Mouse (Mus musculus): ENCODE results near the gene Gm20431. TPM values are rescaled to one million over a fixed set of nuclear protein-coding genes. Genes with fewer than 3 reads are reported as not detected.

Gm20431 gene
- polyA plus RNA-seq, 1 experiment from 2014 or later = 4.9 TPM

DNA sequence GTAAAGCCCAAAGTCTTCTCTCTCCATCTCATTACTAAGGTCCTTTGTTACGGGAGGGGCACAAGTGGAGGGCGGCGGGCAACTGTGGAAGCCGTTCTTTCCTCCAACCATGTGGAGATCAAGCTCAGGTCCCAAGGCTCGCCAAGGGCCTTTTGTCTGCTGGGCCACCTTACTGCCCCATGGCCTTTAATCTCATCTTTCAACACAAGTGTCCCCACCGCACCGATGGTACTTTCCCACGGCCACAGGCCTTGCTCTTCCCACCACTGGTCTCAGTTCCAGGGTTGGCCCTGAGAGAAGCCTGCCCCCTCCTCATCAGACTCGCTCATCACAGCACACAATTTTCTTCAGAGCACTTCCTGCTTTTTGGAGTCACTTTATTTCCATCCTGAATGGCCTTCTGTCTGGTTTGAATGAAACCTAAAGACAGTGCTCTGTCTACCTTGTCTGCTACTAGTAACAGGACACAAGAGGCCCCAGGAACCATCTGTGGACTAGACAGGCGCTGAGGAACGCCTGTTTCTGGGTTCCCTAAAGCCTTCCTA is 31.6 kb downstream of the Gm20431 start:
- peaks cover 12% of the 10 kb centered on the region for H3K4me1 ChIP-seq (ENCODE audit: control insufficient read depth, insufficient read depth, low read length)
- peaks cover 5% of the 10 kb centered on the region for H3K36me3 ChIP-seq (ENCODE audit: control insufficient read depth, insufficient read depth, low read length)
- 83% methylated on average over 11 of the region's 11 CpGs for WGBS
- H3K27me3 ChIP-seq (ENCODE audit: control insufficient read depth, insufficient read depth, low read length) = no peaks in the 10 kb centered on the region
- H3K9ac ChIP-seq (ENCODE audit: low read length) = no peak overlapping the region; the same call in 1 of the 2 replicates
- peak overlapping the region; percentile 75; the same call in 1 of the 2 replicates for H3K4me2 ChIP-seq (ENCODE audit: low read depth, severe bottlenecking)
- 0 out of 2 replicates have a peak overlapping the region, but pooled peaks have one; percentile 3 for H3K27ac ChIP-seq (replicated peaks; ENCODE audit: low read depth, low read length)
- H3K4me3 ChIP-seq (ENCODE audit: low read depth, low read length) = 0 out of 2 replicates have a peak overlapping the region, but pooled peaks have one; percentile 98
- no peak for DNase-seq (ENCODE audit: low spot score)
- no peak for ATAC-seq (ENCODE audit: insufficient number of reproducible peaks, low FRiP score, low TSS enrichment, low read depth)
- no peaks in the 10 kb centered on the region; the same call in 1 of the 2 replicates for H3K9me3 ChIP-seq (ENCODE audit: control insufficient read depth, low read length)

DNA sequence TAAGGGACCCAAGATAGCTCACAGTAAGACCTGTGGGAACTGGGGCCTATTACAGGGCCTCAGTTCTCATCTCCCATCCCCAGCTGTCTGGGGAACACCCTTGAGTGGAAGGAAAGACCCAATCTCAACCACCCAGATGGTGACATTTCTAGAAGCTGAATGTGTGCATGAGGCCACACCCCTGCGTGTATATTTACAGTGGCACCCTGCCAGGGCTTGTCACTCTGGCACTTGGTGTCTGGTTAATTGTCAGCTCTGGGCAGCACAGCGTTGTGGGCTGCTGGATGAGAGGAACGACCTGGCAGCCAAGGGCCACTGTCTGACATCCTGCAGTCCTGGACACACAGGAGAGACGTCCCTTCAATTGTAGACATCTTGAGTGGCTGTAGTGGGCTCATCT is 32.4 kb downstream of the Gm20431 start:
- no peak for DNase-seq (ENCODE audit: low spot score)
- Histone ChIP-seq H3K36me3 (ENCODE audit: control insufficient read depth, insufficient read depth, low read length) (peaks cover 5% of the 10 kb centered on the region), H3K27me3 (ENCODE audit: control insufficient read depth, insufficient read depth, low read length) (no peaks in the 10 kb centered on the region), H3K4me3 (ENCODE audit: low read depth, low read length) (no peak overlapping the region), H3K4me2 (ENCODE audit: low read depth, severe bottlenecking) (no peak overlapping the region), H3K4me1 (ENCODE audit: control insufficient read depth, insufficient read depth, low read length) (peaks cover 12% of the 10 kb centered on the region), H3K27ac (replicated peaks; ENCODE audit: low read depth, low read length) (no peak overlapping the region), H3K9me3 (ENCODE audit: control insufficient read depth, low read length) (no peaks in the 10 kb centered on the region; the same call in 1 of the 2 replicates), H3K9ac (ENCODE audit: low read length) (no peak overlapping the region)
- ATAC-seq (ENCODE audit: insufficient number of reproducible peaks, low FRiP score, low TSS enrichment, low read depth) = no peak
- WGBS = 76% methylated on average over 4 of the region's 4 CpGs

DNA sequence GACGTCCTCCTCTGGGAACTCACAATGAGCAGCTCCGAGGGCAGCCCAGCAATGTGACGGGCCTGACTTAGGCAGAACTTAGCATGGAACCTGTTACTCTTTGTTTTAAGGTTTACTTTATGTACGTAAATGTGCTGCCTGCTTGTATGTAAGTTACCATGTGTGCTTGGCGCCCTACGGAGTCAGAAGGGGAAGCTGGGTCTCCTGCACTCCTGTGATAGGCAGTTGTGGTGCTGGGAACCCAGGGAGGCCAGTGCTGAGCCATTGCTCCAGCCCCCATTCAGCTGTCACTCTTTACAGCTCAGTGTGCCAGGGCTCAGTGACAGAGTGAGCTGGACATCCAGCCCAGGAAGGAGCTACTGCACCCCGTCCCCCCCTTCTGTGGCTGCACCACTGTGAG is 34.3 kb downstream of the Gm20431 start:
- H3K36me3 ChIP-seq (ENCODE audit: control insufficient read depth, insufficient read depth, low read length) = peaks cover 5% of the 10 kb centered on the region

DNA sequence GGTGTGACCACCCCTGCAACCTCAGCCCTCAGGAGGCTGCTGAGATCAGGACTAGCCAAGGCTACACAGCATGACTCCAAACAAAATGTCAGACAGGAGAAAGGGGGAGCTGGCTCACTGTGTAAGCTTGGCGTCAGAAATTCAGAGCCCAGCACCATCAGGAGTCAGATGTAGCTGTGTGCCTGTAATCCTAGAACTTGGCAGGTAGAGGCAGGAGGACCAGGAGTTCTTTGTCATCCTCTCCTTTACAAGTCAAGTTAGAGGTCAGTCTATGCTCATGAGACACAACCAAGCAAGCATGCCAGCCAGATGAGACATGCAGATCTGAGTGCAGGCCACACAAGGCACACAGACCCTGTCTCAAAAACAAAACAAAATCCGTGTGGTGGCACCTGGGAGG is 35.6 kb downstream of the Gm20431 start:
- Histone ChIP-seq H3K9ac (ENCODE audit: low read length) (no peak overlapping the region), H3K4me2 (ENCODE audit: low read depth, severe bottlenecking) (no peak overlapping the region), H3K4me3 (ENCODE audit: low read depth, low read length) (no peak overlapping the region), H3K27me3 (ENCODE audit: control insufficient read depth, insufficient read depth, low read length) (no peaks in the 10 kb centered on the region), H3K9me3 (ENCODE audit: control insufficient read depth, low read length) (no peaks in the 10 kb centered on the region; the same call in 1 of the 2 replicates), H3K36me3 (ENCODE audit: control insufficient read depth, insufficient read depth, low read length) (peaks cover 5% of the 10 kb centered on the region), H3K4me1 (ENCODE audit: control insufficient read depth, insufficient read depth, low read length) (peaks cover 6% of the 10 kb centered on the region), H3K27ac (replicated peaks; ENCODE audit: low read depth, low read length) (no peak overlapping the region)
- 48% methylated on average over 2 of the region's 2 CpGs for WGBS
- no peak for ATAC-seq (ENCODE audit: insufficient number of reproducible peaks, low FRiP score, low TSS enrichment, low read depth)
- no peak for DNase-seq (ENCODE audit: low spot score)

More for the DNA sequence above, 34.3 kb downstream of the Gm20431 start:
- WGBS = 90% methylated on average over 7 of the region's 7 CpGs
- no peak for ATAC-seq (ENCODE audit: insufficient number of reproducible peaks, low FRiP score, low TSS enrichment, low read depth)
- no peaks in the 10 kb centered on the region for H3K27me3 ChIP-seq (ENCODE audit: control insufficient read depth, insufficient read depth, low read length)
- no peak overlapping the region for H3K9ac ChIP-seq (ENCODE audit: low read length)
- peaks cover 8% of the 10 kb centered on the region for H3K4me1 ChIP-seq (ENCODE audit: control insufficient read depth, insufficient read depth, low read length)
- H3K9me3 ChIP-seq (ENCODE audit: control insufficient read depth, low read length) = no peaks in the 10 kb centered on the region; the same call in 1 of the 2 replicates
- H3K27ac ChIP-seq (replicated peaks; ENCODE audit: low read depth, low read length) = no peak overlapping the region
- H3K4me3 ChIP-seq (ENCODE audit: low read depth, low read length) = no peak overlapping the region
- H3K4me2 ChIP-seq (ENCODE audit: low read depth, severe bottlenecking) = no peak overlapping the region
- no peak for DNase-seq (ENCODE audit: low spot score)

DNA sequence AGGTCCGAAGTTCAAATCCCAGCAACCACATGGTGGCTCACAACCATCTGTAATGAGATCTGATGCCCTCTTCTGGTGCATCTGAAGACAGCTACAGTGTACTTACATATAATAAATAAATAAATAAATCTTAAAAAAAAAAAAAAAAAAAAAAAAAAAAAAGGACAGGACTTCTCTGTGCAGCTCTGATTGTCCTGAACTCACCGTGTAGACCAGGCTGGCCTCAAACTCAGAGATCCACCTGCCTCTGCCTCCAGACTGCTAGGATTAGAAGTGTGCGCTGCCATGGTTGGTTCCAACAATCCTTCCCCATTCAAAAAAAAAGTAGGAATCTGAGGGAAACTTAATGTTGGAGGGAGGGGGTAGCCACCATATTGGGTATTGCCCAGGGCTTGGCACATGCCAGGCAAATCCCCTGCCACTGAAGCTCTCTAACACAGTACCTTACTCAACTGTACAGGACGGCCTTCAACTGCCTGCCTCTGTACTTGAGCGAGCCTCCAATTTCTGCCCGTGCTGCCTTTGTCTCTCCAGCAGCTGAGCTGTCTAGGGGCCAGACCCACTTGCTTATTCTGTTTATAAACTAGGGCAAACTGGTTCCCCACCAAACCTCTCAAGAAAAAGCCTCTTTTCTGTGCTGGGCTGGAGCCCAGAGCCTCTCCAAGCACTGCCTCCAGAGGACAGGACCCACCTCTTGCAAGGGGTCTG is 36.8 kb downstream of the Gm20431 start:
- Histone ChIP-seq H3K36me3 (ENCODE audit: control insufficient read depth, insufficient read depth, low read length) (peaks cover 5% of the 10 kb centered on the region), H3K4me1 (ENCODE audit: control insufficient read depth, insufficient read depth, low read length) (no peaks in the 10 kb centered on the region), H3K27ac (replicated peaks; ENCODE audit: low read depth, low read length) (no peak overlapping the region), H3K4me2 (ENCODE audit: low read depth, severe bottlenecking) (no peak overlapping the region), H3K4me3 (ENCODE audit: low read depth, low read length) (no peak overlapping the region), H3K27me3 (ENCODE audit: control insufficient read depth, insufficient read depth, low read length) (no peaks in the 10 kb centered on the region), H3K9me3 (ENCODE audit: control insufficient read depth, low read length) (no peaks in the 10 kb centered on the region; the same call in 1 of the 2 replicates), H3K9ac (ENCODE audit: low read length) (no peak overlapping the region)
- WGBS = 98% methylated on average over 6 of the region's 6 CpGs
- DNase-seq (ENCODE audit: low spot score) = no peak
- no peak for ATAC-seq (ENCODE audit: insufficient number of reproducible peaks, low FRiP score, low TSS enrichment, low read depth)

DNA sequence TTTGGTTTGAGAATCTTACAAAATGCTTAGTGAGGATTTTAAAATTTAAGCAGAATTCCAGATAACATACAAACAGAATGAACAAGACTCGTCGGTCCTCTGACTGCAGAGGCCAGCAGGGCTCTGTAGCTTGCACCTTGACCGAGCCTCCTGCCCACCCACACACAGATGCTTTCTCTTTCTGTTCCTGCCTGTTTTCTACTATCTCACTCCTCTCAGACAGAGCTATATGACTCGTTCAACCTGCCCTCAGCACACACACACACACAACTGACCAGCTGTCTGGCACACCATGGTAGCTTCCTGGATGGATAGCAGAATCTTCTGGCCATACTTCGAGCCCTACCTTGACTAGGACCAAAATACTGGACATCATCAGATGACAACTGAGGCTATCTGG is 38.3 kb downstream of the Gm20431 start:
- Histone ChIP-seq H3K4me2 (ENCODE audit: low read depth, severe bottlenecking) (no peak overlapping the region), H3K4me1 (ENCODE audit: control insufficient read depth, insufficient read depth, low read length) (no peaks in the 10 kb centered on the region), H3K27me3 (ENCODE audit: control insufficient read depth, insufficient read depth, low read length) (no peaks in the 10 kb centered on the region), H3K9ac (ENCODE audit: low read length) (no peak overlapping the region), H3K4me3 (ENCODE audit: low read depth, low read length) (no peak overlapping the region), H3K9me3 (ENCODE audit: control insufficient read depth, low read length) (no peaks in the 10 kb centered on the region), H3K36me3 (ENCODE audit: control insufficient read depth, insufficient read depth, low read length) (peaks cover 5% of the 10 kb centered on the region), H3K27ac (replicated peaks; ENCODE audit: low read depth, low read length) (no peak overlapping the region)
- 82% methylated on average over 5 of the region's 5 CpGs for WGBS
- no peak for DNase-seq (ENCODE audit: low spot score)
- no peak for ATAC-seq (ENCODE audit: insufficient number of reproducible peaks, low FRiP score, low TSS enrichment, low read depth)

DNA sequence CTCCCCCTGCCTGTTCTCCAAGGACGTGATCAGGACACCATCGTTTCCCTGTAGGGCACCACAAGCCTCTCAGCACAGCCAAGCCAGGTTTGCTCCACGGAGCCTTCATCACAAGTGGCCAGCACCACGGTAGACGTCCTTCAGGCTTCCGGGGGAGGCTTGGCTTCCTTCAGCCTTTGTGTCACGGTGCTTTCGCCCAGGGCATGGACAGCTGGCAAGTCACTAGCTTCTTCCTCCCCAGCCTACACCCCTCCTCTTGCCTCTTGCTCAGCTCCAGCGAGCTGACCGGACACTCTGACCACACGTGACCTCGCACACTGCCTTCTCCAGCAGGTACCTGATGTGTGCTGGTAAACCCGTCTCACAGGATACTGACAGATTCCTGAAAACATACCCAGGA is 38.9 kb downstream of the Gm20431 start:
- no peaks in the 10 kb centered on the region for H3K4me1 ChIP-seq (ENCODE audit: control insufficient read depth, insufficient read depth, low read length)
- DNase-seq (ENCODE audit: low spot score) (no peak), ATAC-seq (ENCODE audit: insufficient number of reproducible peaks, low FRiP score, low TSS enrichment, low read depth) (no peak)
- H3K9ac ChIP-seq (ENCODE audit: low read length) = no peak overlapping the region
- H3K36me3 ChIP-seq (ENCODE audit: control insufficient read depth, insufficient read depth, low read length) = peaks cover 3% of the 10 kb centered on the region
- no peak overlapping the region for H3K27ac ChIP-seq (replicated peaks; ENCODE audit: low read depth, low read length)
- H3K9me3 ChIP-seq (ENCODE audit: control insufficient read depth, low read length) = no peaks in the 10 kb centered on the region
- no peaks in the 10 kb centered on the region for H3K27me3 ChIP-seq (ENCODE audit: control insufficient read depth, insufficient read depth, low read length)
- H3K4me2 ChIP-seq (ENCODE audit: low read depth, severe bottlenecking) = no peak overlapping the region
- no peak overlapping the region for H3K4me3 ChIP-seq (ENCODE audit: low read depth, low read length)
- 88% methylated on average over 13 of the region's 13 CpGs for WGBS

DNA sequence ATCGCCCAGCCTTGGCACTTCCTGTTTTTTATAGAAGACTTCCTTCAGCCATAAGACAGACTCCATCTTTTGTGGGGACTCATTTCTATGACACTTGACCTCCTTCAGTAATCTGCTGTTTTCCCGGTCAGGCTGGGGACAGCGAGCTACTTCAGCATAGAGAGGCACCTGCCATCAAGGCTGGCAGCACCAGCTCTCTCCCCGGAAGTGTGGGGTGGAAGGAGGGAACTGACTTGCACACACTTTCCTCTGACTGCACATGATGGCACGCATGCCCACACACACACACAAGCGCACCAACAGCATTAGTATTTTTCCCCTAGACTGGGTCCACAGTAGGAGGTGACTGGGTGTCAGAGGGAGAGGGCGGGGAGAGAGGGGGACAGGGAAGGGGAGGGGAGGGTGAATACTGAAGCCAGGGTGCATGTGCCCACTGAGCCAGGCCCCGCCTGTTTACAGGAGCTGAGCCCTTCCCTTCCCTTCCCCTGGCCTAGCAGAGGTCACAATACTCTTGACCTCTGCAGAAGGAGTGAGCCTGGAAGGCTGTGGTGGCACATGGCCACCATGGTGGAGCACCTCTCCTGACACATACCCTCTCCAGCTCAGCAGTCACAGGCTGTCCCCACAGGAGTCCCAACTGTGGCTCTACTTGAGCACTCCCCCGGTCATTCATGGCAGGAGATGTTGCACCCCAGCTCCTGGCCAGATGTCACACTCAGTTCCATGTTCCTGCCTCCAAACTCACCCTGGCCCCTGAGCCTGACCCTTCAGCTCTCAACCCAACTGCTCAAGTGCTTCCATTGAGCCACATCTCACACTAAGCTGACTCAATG is 39.8 kb downstream of the Gm20431 start:
- Histone ChIP-seq H3K9me3 (ENCODE audit: control insufficient read depth, low read length) (no peaks in the 10 kb centered on the region), H3K27ac (replicated peaks; ENCODE audit: low read depth, low read length) (no peak overlapping the region), H3K36me3 (ENCODE audit: control insufficient read depth, insufficient read depth, low read length) (peaks cover 3% of the 10 kb centered on the region; the same call in 1 of the 2 replicates), H3K4me1 (ENCODE audit: control insufficient read depth, insufficient read depth, low read length) (no peaks in the 10 kb centered on the region), H3K4me3 (ENCODE audit: low read depth, low read length) (no peak overlapping the region), H3K4me2 (ENCODE audit: low read depth, severe bottlenecking) (no peak overlapping the region), H3K27me3 (ENCODE audit: control insufficient read depth, insufficient read depth, low read length) (no peaks in the 10 kb centered on the region), H3K9ac (ENCODE audit: low read length) (no peak overlapping the region)
- 87% methylated on average over 9 of the region's 9 CpGs for WGBS
- DNase-seq (ENCODE audit: low spot score) (no peak), ATAC-seq (ENCODE audit: insufficient number of reproducible peaks, low FRiP score, low TSS enrichment, low read depth) (no peak)

Measured in limb, embryonic 11.5 days (tissue).